Mouse (Mus musculus) megakaryocyte-erythroid progenitor cell, adult 5-6 weeks (primary cell): ENCODE results near the gene Atad3a. TPM values are rescaled to one million over a fixed set of nuclear protein-coding genes. Genes with fewer than 3 reads are reported as not detected.

ENCODE experiments used
- ATAC-seq: replicated peaks from 2 replicates; pipeline ENCODE4 v1.8.0; 2016; ENCODE audit warnings: mild to moderate bottlenecking, inconsistent platforms; ENCODE audit not compliant: severe bottlenecking, poor library complexity, low FRiP score, low TSS enrichment
- total RNA-seq, 2 experiments: library from RNA; stranded (forward) in 1 of 2; stranded (reverse) in 1 of 2; fragments of 200-1000, 215-1000 nt in 1 of 2; fragments of >200 nt in 1 of 2; fragmentation: Nextera tagmentation in 1 of 2; gene quantifications; 2 replicates each; pipeline ENCODE4 v1.2.3; 2014 to 2017

The Atad3a gene
- total RNA-seq, 2 experiments from 2014 or later: 123 to 206 TPM

GRCm38 (mm10) chr4:155776704-155777335 is 15.9 kb upstream of the Atad3a start:
- no peak for ATAC-seq

- no peak for ATAC-seq
These were observed 15.0 kb upstream of the Atad3a start for GRCm38 (mm10) chr4:155775855-155776254.

GRCm38 (mm10) chr4:155774971-155775740 is 14.3 kb upstream of the Atad3a start:
- ATAC-seq: no peak

- peak; percentile 83 for ATAC-seq
These were observed 13.4 kb upstream of the Atad3a start, which contains the start of gene Vwa1 for GRCm38 (mm10) chr4:155774280-155774754. TSS of gene Vwa1 (minus strand) at chr4:155774698.

GRCm38 (mm10) chr4:155773335-155774078 is 12.6 kb upstream of the Atad3a start:
- ATAC-seq: no peak

GRCm38 (mm10) chr4:155772786-155773185 is 11.9 kb upstream of the Atad3a start:
- no peak for ATAC-seq

GRCm38 (mm10) chr4:155771706-155772105 is 10.8 kb upstream of the Atad3a start:
- ATAC-seq: no peak

- ATAC-seq: no peak
These were observed 9.7 kb upstream of the Atad3a start for GRCm38 (mm10) chr4:155770626-155771025.

GRCm38 (mm10) chr4:155769880-155770512 is 9.1 kb upstream of the Atad3a start:
- peak; percentile 75 for ATAC-seq

- no peak for ATAC-seq
These were observed 8.6 kb upstream of the Atad3a start for GRCm38 (mm10) chr4:155769496-155769879.

GRCm38 (mm10) chr4:155762357-155762756 is 1.5 kb upstream of the Atad3a start:
- ATAC-seq: no peak

GRCm38 (mm10) chr4:155761356-155762099 is 635 bp upstream of the Atad3a start:
- ATAC-seq: peak; percentile 46

GRCm38 (mm10) chr4:155759862-155760612 is 856 bp downstream of the Atad3a start:
- peak; percentile 67 for ATAC-seq

GRCm38 (mm10) chr4:155757011-155757410 is 3.9 kb downstream of the Atad3a start:
- ATAC-seq: no peak

GRCm38 (mm10) chr4:155746575-155747490 is 14.1 kb downstream of the Atad3a start:
- ATAC-seq: no peak

GRCm38 (mm10) chr4:155746036-155746548 is 14.8 kb downstream of the Atad3a start:
- ATAC-seq: no peak

- ATAC-seq: no peak
These were observed 15.8 kb downstream of the Atad3a start for GRCm38 (mm10) chr4:155745136-155745535.
